Mouse (Mus musculus): ENCODE results near the gene Tmem220.
A peak's percentile ranks its signal among the peaks of the same experiment; 100 is the strongest.

Tmem220 gene

DNA sequence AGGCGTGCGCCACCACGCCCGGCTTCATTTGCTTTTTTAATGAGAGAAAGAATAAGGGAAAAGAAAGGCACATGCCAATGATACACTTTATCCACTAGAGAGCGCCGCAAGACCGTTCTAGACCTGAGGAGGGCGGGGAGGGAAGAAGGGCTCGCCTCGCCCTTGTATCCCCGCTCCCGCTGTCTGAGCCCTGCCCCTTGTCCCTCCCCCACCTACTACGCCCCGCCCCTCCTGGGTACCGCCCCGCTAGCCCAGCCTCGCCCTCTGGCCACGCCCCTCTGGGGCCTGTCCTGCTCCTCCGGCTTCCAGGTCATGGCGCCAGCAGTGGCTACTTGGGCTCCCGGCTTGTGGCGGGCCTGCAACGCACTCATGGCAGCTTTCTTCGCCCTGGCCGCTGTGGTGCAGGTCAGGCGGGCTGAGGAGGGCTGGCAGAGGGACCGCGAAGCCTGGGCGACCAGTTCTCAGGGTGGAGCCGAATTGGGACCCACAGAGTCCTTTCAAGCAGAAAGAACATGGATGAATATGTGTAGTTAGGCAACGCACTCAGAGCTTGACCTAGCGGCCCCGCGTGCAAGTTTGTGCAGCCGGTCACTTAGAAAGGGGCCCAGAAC is at the start of gene Tmem220:
Gene Tmem220, plus strand, starts transcription at position 288 of the 611 bp plus-strand sequence.
- peak; percentile 90 to 91 for DNase-seq (ENCODE audit: low spot score in 2 of 2)

DNA sequence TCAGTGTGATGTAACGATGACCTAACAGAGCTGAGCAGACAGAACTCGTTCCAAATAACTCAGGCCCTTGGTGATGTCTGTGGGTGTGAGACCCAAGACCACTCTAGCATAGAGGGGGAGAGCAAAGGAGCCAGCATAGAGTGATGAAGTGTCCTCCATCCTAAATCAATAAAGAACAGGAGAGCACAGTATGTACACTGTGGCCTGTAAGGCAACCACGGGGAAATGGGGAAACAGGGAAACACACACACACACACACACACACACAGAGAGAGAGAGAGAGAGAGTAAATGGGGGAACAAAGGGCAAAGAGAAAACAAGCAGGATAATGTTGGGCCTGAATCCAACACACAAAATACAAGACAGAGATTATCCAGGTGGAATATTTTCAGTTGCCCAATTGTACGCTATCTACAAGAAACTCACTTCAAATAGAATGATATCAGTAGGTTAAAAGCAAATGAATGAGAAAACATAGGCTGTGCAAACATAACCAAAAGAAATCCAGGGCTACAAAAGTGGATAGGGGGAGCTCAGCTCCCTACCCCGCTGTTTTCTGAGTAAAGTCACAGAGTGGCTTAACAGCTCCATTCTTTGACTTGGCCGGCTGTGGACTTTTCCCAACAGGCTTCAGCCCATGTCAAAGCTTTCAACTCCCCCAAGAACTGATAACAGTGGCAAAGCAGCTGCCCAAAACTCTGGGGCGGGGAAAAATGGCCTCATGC is 49.2 kb upstream of the Tmem220 start:
- DNase-seq (ENCODE audit: low spot score in 2 of 2), result no peak

DNA sequence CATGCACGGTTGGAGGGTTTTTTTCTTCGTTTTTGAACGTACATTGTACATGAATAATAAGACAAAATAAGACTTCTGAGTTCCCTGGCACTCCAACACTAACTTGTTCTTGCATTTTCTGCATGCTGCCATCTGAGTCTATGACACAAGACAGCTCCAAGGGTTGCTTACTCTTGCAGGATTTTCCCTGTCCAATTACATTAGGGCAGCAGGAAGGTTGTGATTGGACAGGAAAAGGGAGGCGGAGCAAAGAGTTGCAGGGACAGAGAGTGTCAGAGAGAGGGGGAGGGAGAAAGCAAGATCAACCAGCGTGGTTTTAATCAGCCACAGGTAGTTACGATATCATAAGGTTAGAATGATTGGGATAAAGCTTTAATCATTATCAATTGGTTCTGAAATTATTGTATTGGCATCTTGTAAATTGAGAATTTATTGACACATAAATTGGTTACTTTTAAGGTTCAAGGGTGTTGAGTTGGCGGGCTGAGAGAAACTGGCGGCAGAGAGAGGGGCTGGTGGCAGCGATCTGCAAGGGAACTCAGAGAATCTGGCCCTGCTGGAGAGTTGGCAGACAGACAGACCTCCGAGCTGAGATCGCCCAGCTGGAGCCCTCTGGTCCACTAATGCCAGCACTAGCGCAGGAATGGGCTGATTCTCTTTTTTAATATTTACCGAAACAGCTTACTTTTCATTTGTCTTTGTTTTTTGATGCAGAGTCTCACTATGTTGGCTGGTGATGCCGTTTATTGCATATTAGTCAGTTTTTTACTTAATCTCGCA is 43.4 kb upstream of the Tmem220 start:
- DNase-seq (ENCODE audit: low spot score in 2 of 2), result no peak

DNA sequence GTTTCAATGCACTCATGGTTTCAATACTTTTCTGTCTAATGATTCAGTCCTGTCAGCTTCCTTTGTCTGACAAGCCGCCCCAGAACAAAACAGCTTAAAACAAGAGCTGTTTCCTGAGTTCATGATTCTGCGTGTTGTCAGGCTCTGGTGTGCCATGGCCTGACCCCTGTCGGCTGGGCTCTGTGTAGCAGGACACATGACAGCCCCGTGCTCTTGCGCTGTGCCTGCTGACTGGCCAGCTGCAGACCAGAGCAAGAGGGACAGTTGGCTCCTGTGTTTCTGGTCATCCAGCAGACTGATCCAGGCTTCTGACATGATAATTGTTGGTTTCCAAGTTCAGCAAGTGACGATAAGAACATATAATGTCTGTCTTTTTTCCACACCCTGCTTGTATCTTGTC is 42.2 kb upstream of the Tmem220 start:
- peak; percentile 50 to 52 for DNase-seq (ENCODE audit: low spot score in 2 of 2)

DNA sequence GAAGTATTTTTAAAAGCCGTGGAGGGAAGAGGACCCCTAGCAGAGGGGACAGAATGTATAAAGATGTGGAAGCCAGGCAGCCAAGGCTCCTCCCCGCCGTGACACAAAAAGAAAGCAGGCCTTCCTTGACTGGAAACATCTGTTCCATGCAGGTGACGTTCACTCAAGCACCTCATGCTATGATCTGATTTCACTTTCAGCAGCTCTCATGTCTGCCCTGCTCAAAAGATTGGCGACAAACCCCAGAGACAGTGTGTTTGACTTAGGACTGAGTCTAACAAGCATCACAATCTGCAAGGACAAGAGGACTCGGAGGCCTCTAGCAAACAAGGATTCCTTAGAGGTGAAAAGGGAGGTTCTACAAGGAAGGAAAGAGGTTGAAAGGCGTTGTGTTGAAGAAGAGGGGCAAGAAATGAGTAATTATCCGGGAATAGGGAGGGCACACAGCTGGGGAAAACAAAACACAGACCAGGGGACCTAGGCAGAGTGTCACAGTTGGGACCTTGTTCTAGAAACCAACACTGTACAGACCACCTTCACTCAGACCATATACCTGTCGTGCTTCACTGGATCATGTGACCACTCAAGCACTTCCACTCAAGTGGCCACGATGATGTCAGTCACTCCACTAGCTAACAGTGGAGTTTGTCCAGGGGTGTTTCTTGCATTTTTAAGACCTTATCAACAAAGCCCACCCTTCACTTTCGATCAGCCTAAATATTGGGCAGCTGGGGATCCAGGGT is 41.4 kb upstream of the Tmem220 start:
- no peak for DNase-seq (ENCODE audit: low spot score in 2 of 2)

DNA sequence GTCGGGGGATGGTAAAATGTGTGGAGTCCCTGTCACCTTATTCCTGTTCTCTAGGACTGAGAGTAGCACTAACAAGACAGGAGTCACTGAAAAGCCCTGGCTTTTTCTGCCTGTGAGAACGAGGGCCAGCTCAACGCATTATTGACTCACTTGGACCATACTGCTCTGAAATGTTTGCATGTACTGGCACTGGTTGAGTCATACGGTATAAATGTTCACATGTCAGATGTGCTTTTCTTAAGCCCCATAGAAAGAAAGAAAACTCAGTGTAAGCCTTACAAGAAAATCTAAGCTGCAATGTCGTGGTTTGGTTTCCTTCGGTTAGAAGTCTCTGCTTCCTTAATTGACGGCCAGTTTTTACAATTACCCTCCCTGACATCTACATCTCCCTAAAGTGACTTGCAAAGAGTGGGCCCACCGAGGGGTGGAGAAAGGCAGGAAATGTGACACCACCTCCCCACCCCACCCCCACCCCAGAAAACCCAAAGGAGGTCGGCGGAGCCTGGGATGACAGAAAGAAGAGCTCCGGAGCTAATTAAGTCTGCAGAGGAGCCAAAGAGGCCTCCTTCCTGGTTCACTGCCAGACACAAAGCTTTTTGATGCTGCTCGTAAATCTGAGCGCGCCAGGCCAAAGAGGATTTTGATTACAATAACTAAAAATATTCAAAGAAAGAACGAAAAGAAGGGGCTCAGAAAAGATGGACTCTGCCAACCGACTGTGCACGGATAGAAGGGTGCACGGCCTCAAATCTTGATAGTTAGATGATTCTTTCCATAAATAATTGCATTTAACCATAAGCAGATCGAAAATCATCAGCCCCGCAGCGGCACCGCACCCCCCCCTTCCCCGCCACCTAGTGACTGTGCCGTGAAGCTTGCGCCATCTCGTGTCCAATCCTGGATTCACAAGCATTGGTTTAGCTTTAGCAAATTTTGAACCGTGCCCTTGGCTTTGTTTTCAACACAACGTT is 40.5 kb upstream of the Tmem220 start:
- peak; percentile 41 to 73 for DNase-seq (ENCODE audit: low spot score in 2 of 2)

DNA sequence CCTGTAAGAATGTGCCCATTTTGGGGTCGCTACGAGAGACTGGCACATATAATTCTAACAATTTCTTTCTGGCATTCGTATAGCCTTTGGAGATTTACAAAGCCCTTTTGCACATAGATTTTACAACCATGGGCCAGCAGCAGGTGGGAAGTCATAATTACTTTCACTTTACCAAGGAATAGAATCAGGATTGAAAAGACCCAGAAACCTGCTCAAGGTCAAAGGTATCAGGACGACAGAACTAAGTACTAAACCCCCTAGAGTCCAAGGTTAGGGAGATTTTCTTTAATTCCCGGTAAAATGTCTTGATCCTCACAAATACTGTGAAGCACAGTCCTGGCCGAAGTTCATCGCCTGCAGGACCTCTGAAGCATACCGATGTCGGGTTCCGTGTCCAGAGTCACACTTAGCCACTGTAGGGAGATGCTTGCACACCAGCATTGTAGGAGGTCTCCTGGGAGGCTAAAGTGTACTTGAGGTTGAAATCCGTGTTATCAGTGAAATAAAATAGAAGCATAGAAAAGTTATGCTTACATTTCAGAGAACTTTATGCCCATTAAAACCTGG is 39.7 kb upstream of the Tmem220 start:
- DNase-seq (ENCODE audit: low spot score in 2 of 2), result no peak

DNA sequence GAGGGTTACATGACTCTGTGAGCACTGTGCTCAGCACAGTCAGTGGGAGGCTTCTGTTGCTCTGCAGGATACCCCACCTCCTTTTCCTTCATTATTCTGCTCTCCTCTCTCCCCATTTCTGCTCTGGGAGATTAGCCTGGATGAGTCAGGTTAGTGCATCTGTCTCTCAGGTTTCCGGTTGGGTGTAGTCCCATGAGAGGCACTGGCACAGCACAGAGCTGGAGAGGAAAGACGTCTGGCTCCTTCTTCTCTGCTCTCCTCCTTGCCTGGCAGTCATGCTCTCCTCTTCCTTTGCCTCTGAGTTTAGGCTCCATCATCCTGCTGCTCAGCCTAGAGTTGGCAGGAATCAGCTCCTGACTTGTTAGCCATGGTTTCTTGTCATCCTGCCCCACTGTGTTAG is 32.8 kb upstream of the Tmem220 start:
- no peak for DNase-seq (ENCODE audit: low spot score in 2 of 2)

DNA sequence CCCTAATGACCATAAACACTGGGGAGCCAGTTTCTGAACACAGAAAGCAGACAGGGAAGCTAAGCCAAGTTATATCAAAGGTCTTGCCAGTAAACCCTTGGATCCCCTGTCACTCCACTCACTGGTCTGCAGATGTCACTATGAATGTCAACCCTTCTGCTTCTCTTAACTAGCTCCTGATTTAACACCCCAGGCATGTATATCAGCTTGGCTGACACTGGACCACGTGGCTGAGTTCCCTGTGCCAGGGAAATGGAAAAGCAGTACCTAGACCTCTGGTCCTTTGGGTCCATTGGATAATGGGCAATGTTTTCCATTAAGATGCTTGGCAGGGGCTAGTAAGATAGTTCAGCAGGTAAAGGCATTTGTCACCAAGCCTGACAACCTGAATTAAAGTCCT is 31.3 kb upstream of the Tmem220 start:
- peak; percentile 52 to 55 for DNase-seq (ENCODE audit: low spot score in 2 of 2)

DNA sequence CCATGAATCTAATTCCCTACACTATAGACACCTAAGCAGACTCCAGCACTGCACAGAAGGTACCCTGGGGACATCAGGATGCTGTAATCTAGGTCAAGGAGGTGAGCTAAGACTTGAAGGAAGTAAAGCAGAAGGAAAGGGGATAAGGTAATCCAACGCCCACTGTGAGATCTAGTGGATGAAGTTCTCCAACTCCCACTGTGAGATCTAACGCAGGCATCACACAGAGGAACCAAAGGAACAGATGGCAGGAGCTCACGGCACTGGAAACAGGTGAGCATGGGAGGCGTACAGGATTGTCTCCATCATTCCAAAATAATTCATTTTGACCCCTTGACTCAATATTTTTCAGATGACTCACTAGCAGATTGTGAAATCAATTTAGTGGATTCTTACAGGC is 28.5 kb upstream of the Tmem220 start:
- DNase-seq (ENCODE audit: low spot score in 2 of 2), result no peak

DNA sequence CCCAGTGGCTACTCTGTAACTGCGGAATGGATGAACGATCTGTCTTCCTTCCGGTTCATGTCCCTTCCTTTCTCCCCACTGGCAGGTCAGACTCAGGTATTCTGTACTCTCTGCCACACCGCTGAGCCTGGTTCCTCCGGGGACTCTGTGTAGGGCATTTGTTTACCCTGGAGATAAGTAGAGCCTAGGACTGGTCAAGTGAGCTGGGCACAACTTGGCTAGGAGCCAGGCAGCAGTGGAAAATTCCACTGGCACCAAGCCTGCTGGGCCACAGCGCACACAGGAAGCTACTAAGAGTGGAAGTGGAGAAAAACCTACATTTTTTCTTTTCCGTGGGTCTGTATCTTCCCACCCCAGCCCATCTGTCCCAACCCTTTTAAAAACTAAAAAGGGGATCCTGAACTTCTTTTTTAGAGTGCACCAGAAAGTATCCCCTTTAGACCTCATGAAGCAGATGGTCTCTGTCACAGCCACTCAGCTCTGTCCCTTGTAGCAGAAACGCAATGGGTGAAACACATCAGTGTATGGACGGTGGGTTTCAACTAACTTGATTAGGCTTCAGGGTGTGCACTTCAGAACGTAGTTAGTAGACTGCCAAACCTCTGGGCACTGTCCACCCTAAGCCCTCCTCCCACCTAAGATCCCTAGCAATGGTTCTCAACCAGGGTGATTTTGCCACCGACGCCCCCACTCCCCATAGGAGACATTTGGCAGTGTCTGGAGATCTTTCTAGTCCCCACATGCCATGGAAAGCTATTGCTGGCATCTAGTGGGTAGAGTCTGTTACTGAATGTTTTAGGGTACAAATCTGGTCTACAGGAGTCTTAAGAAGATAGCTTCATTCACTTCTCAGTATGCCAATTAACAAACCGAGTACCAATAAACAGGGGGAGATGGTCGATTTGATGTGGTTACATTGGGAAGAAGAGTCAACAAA is 26.2 kb upstream of the Tmem220 start:
- peak in 1 of 2 experiments; percentile 73 for DNase-seq (ENCODE audit: low spot score in 2 of 2)

DNA sequence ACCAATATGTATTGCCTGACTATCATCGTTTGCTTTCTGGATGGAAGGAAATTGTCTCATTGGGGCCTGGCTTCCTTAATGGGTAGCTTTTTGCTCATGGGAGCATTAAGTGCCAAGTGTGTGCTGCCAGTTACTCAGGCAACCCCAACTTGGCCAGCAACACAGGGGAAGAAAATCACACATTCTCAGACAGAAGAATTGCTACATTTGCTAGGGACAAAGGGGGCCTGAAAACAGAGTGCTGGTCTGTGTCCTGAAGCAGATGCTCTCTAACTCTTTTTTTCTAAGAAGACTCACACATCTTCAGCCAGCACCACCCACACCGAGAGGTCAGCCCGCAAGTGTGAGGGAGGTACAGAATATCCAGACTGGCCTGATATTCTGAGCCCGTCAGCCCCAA is 24.3 kb upstream of the Tmem220 start:
- DNase-seq (ENCODE audit: low spot score in 2 of 2), result no peak

DNA sequence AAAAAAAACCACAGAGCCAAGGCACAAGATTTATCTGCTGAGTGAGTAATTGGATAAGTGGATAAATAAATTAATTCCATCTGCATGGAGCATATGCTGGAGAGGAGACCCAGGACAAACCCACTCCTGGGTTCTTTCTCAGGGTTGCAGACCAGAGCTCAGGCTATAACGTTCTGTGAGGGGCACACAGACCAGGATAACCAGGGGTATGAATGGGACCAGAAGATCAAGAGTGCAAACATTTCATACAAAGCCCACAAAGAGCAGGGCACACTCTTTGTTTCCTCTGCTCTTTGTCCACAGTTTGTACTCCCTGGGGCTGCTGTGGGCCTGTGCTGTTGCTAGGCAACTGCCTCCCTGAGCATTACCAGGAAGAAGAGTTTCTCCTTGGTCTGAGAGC is 23.2 kb upstream of the Tmem220 start:
- no peak for DNase-seq (ENCODE audit: low spot score in 2 of 2)

DNA sequence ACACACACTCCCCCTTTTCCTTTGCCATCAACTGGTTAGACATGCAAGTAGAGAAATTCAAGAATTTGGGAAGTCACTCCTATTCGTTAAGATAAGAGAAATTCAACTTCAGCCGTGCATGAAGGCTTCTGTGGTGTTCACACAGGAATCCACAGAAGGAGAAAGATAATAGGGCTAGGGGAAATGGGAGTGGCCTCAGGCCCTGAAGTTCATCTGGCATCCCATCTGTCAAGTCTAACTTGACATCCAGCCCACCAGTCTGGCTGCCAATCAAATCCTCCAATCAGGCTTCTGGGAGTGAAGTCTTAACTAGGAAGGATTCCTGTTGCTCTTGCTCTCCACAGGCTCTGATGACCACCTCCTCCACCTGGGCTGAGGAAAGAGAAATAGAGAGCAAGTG is 22.0 kb upstream of the Tmem220 start:
- no peak for DNase-seq (ENCODE audit: low spot score in 2 of 2)

DNA sequence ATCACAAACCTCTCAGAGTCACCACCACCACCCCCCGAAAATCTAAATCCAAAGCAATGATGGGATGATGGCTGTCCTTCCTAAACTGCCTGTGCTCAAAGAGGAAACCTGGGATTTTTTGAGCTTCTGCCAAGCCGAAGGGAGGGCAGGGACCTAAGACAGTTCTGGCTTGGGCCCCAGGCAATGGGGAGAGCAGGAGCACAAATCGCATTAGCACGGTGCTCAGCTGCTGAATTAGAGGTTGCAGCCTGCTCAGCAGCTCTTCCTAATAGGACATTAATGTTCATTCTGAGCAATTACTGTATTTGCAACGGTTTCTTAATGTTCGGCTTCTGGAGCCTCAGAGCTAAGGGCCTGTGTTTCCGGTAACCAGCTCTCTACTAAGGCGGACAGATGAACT is 17.0 kb upstream of the Tmem220 start:
- no peak for DNase-seq (ENCODE audit: low spot score in 2 of 2)

DNA sequence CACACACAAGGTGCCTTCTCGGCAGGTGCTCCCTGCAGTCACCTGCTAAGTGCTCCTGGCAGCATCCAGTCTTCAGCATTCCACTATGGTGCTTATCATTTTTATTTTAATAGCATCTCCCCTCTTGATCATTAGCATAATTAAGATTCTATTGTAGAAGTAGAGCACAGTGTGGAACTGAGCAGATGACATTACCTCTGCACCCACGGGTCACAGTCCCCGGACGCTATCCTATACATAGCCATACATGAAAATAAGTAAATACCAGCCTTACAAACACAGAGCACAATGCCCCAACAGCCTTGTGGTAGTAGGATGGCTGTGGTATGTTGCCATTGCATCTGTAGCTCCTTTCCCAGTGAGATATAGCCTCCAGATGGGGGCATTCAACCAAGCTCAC is 16.4 kb upstream of the Tmem220 start:
- DNase-seq (ENCODE audit: low spot score in 2 of 2), result no peak

DNA sequence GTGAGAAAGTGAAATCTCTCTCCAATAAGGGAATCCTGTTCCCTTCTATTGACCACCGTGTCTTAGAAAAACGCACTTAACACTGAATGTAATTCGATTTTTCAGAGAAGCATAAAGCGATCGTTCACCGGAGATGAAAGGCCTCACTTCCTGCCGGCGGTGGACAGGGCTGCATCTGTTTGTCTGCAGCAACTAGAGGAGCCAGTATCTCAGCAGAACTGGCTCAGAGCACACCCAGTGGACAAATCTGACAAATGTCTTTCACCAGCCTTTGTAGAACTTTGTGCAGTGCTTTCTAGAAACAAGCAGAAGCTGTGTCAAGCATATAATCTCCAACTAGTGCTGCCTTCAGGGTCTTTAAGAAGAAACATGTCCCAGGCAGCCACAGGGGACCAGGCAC is 14.5 kb upstream of the Tmem220 start:
- DNase-seq (ENCODE audit: low spot score in 2 of 2), result no peak

DNA sequence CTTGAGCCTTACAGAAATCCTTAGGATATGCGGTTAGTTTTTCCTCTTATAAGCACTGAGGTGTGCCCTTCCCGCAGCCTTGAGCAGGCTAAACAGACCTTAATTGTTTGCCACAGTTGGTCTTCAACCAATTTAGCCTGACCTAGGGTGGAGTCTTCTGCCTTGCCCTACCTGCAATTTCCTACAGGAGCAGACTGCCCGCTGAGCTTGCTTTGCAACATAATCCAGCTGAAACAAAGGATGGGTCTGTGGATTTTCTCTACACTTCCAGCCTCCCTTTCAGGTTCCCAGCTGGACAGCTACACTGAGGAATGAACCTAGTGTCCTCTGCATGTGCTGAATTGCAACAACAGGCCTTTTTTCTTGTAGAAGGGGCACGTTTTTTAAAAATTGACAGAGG is 13.3 kb upstream of the Tmem220 start:
- DNase-seq (ENCODE audit: low spot score in 2 of 2), result no peak

DNA sequence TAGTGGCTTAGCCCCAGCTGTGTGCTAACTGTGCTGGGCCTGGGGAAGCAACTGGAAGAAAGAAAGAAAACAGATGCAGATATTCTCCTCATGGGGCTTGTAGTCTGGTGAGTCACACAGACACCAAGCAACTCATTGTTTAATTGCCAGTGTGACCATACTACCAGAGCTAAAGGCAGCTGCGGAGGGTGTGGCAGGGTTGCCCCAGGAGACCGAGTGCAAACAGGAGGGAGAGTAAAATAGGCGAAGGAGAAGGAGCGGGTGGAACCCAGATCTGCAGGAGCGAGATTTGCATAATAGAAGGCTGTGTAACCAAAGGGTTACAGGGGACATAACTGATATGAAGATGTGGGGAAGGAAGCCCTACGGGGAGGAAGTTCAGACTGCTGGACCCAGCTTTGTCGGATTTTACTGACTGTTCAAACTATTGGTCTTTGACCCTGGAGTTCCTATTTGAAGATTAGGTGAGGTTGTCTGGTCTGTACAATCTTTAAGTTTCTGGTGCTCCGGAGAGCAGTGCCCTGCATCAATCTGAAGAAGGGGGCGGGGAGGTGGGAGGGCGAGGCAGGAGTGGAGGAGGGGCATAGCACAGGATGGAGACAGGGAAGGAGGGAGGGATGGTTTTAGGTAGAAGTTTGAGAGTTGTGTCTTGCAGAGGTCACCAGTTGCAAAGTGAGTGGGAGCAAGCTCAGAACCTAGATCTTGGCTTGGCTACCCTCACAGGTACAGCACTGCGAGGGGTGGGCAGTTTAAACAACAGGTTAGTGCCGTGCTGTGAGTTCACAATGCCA is 7.0 kb upstream of the Tmem220 start:
- peak; percentile 31 to 60 for DNase-seq (ENCODE audit: low spot score in 2 of 2)
